Mouse (Mus musculus) intestine, postnatal 0 days (tissue): ENCODE measurements around the gene C2cd2. TPM values are rescaled to one million over a fixed set of nuclear protein-coding genes. Genes with fewer than 3 reads are reported as not detected.

Experiments used
- ATAC-seq: fragments of 200-750 bp; cut with Nextera tagmentation; 2 replicates; pipeline ENCODE4 v1.8.0; 2017; ENCODE audit warnings: mild to moderate bottlenecking, moderate TSS enrichment, moderate library complexity
- H3K27ac ChIP-seq: fragments of 300-500 bp; sonication (generic); 2 replicates; pipeline ENCODE4 v1.5.1; 2014; ENCODE audit warnings: mild to moderate bottlenecking, low read depth, low read length, moderate library complexity
- H3K27me3 ChIP-seq: fragments of 300-500 bp; sonication (generic); replicated peaks from 2 replicates; pipeline ENCODE4 v1.6.1; 2014; ENCODE audit warnings: low read length, mixed read lengths; ENCODE audit not compliant: control insufficient read depth, insufficient read depth
- H3K36me3 ChIP-seq: fragments of 300-500 bp; sonication (generic); 2 replicates; pipeline ENCODE4 v1.6.1; 2014; ENCODE audit warnings: mild to moderate bottlenecking, moderate library complexity; ENCODE audit not compliant: control insufficient read depth, insufficient read depth
- H3K4me1 ChIP-seq: fragments of 300-500 bp; sonication (generic); replicated peaks from 2 replicates; pipeline ENCODE4 v1.6.1; 2014; ENCODE audit warnings: antibody characterized with exemption, low read length, mixed read lengths; ENCODE audit not compliant: control insufficient read depth, insufficient read depth
- H3K4me2 ChIP-seq: fragments of 300-500 bp; sonication (generic); replicated peaks from 2 replicates; pipeline ENCODE4 v1.6.1; 2014; ENCODE audit warnings: low read depth, mild to moderate bottlenecking, moderate library complexity
- H3K4me3 ChIP-seq: fragments of 300-500 bp; sonication (generic); 2 replicates; pipeline ENCODE4 v1.5.1; 2014; ENCODE audit warnings: low read depth, low read length
- H3K9ac ChIP-seq: fragments of 300-500 bp; sonication (generic); 2 replicates; pipeline ENCODE4 v1.6.1; 2014; ENCODE audit warnings: mild to moderate bottlenecking, low read depth, low read length
- H3K9me3 ChIP-seq: fragments of 300-500 bp; sonication (generic); 2 replicates; pipeline ENCODE4 v1.6.1; 2016; ENCODE audit warnings: mixed run types; ENCODE audit not compliant: control insufficient read depth
- CTCF ChIP-seq: sonication (generic); IDR thresholded peaks from 2 replicates; pipeline ENCODE4 v1.5.1; 2016; ENCODE audit warnings: low read depth, mild to moderate bottlenecking, control low read depth, antibody characterized with exemption, moderate library complexity
- WGBS: fragments of 180-500 bp; shearing (Covaris S2); extraction: QIAGEN DNeasy Blood & Tissue Kit; methylation state at CpG from one replicate; pipeline ENCODE4 v1.1.7; 2014; 5-methylcytosine and 5-hydroxymethylcytosine counted together
- polyA plus RNA-seq: library from polyadenylated mRNA; unstranded; fragments of >200 nt; fragmentation: Nextera tagmentation; extraction: Ambion mirVana; gene quantifications from 2 replicates; pipeline ENCODE4 v1.2.1, GENCODE M21; 2015

C2cd2 gene
- polyA plus RNA-seq, 1 experiment from 2014 or later: 12.7 TPM

DNA sequence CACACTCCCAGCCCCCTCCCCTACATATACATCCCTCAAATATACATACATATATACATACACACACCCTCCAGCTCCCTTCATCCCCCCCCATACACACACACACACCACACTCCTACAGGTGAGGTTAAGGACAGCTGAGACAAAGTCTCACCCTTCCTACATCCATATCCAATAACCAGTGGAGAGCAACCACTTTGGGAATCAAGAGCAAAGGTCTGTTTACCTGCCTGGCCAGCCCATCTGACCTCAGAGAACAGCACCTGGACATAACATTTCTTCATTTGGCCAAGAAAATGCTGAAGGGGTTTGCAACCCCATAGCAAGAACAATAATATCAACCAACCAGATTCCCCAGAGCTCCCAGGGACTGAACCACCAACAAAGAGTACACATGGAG is 56.1 kb downstream of the C2cd2 start:
- Histone ChIP-seq H3K4me1 (no peaks in the 10 kb centered on the region), H3K4me2 (no peak overlapping the region), H3K9me3 (no peaks in the 10 kb centered on the region), H3K27ac (no peak overlapping the region), H3K4me3 (no peak overlapping the region), H3K36me3 (0 out of 2 replicates have a peak, but pooled peaks cover 5% of the 10 kb centered on the region), H3K27me3 (no peaks in the 10 kb centered on the region), H3K9ac (no peak overlapping the region)
- no peak for TF ChIP-seq CTCF
- no peak for ATAC-seq

DNA sequence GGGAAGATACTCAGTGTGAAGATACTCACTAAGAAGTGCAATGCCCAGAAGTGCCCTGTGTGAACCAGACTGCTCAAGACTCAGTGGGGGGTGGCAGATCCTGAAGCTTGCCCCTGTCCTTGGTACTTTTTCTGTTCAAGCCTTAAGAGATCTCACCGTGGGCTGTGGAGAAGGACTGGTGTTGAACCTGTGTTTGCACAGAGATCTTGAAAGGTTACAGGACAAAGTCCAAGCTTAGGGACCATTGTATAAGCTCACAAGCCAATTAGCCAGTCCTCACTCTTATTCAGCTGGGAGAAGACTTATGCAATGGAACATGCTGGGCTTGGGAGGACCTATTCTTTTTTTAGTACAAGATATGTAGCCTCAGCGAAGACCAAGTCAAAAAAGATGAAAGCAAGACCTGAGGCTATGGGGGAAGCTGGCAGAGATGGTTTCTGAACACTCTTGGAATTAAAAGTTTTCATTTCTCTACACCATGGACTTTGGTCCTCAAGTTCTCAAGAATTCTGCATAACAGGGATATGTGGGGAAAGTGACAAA is 56.9 kb downstream of the C2cd2 start:
- no peak for TF ChIP-seq CTCF
- no peak for ATAC-seq
- Histone ChIP-seq H3K4me3 (no peak overlapping the region), H3K9ac (no peak overlapping the region), H3K27ac (no peak overlapping the region), H3K9me3 (no peaks in the 10 kb centered on the region), H3K27me3 (no peaks in the 10 kb centered on the region), H3K4me1 (no peaks in the 10 kb centered on the region), H3K4me2 (no peak overlapping the region), H3K36me3 (0 out of 2 replicates have a peak, but pooled peaks cover 5% of the 10 kb centered on the region)
- WGBS: 56% methylated on average over 2 of the region's 2 CpGs

DNA sequence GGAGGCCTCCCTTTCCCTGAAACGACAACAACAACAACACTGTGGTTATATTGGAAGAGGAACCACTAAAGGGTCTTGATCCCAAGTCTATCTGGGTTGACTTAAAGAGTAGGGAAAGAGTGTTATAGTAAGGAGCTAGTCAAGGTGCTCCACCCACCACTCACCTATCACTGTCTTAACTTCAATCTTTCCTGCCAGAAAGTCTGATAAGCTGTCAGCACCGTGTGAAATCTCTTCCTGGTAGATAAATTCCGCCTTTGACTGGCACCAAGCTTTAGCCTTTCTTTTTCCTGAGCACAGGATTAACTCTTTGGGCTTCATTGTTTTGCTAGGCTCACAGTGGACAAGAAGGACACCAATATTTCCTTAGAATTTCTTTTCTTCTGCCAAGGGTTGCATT is 58.4 kb downstream of the C2cd2 start:
- TF ChIP-seq CTCF: no peak

DNA sequence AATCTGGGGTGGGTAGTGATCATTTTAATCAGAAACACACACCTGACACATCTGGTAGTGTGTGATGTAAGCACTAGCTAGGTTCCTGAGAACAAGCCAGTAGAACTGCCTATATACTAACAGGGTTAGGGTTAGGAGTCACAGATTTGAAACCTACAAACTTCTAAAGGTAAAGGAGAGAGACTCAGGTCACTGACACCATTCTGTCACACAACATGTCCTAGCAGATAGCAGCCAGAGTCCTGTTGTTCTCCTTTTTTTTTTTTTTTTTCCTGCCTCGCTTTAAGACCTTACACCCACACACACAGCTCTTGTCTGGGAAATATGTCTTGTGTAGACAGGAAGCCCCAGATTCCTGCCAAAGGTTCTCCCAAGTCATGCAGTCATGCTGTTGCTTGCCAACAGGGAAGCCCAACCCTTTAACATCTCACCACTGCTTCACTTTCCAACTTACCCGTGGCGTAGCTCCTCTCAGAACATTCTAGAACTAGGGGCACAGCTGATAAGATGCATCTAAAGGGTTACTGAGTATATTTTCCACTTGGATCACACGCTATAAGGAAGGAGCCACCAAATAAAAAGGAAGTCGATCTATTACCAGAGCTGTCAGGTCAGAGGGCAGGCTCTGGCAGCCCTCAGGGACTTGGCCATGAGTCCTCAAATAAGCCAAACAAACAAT is 64.9 kb downstream of the C2cd2 start:
- H3K9me3 ChIP-seq: no peaks in the 10 kb centered on the region
- no peaks in the 10 kb centered on the region for H3K4me1 ChIP-seq
- no peak overlapping the region for H3K27ac ChIP-seq
- no peak overlapping the region for H3K9ac ChIP-seq
- no peak for TF ChIP-seq CTCF
- WGBS: 55% methylated on average over 5 of the region's 5 CpGs
- ATAC-seq: no peak
- no peaks in the 10 kb centered on the region for H3K27me3 ChIP-seq
- H3K36me3 ChIP-seq: no peaks in the 10 kb centered on the region
- no peak overlapping the region for H3K4me2 ChIP-seq
- no peak overlapping the region for H3K4me3 ChIP-seq

More for the DNA sequence above, 58.4 kb downstream of the C2cd2 start:
- H3K36me3 ChIP-seq: no peaks in the 10 kb centered on the region
- no peak overlapping the region for H3K9ac ChIP-seq
- no peak for ATAC-seq
- H3K4me2 ChIP-seq: no peak overlapping the region
- H3K27me3 ChIP-seq: no peaks in the 10 kb centered on the region
- WGBS: 60% methylated on average over 3 of the region's 3 CpGs
- no peaks in the 10 kb centered on the region for H3K4me1 ChIP-seq
- no peak overlapping the region for H3K27ac ChIP-seq
- no peak overlapping the region for H3K4me3 ChIP-seq
- no peaks in the 10 kb centered on the region for H3K9me3 ChIP-seq

DNA sequence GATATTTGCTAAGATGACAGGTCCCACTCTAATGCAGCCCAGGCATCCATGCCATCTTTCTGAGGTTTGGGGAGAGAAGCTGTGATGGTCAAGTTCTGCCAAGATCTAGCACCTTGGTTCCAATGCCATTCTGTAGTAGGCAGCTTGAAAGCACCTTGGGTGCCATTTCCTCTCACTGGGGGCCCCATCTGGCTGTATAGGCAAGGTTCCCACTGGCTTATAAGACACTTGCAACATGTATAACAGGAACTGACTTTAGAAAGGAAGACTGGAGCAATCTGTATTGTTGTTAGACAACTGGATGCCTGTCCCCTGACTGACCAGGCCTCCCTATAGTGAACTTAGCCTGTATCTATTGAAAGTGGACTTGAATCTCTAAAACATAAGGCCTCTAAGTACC is 74.6 kb downstream of the C2cd2 start:
- no peak overlapping the region for H3K4me2 ChIP-seq
- H3K4me1 ChIP-seq: no peaks in the 10 kb centered on the region
- peaks cover 14% of the 10 kb centered on the region for H3K36me3 ChIP-seq
- ATAC-seq: no peak
- H3K4me3 ChIP-seq: no peak overlapping the region
- H3K27me3 ChIP-seq: no peaks in the 10 kb centered on the region
- H3K9ac ChIP-seq: no peak overlapping the region
- no peak overlapping the region for H3K27ac ChIP-seq
- H3K9me3 ChIP-seq: no peaks in the 10 kb centered on the region
- TF ChIP-seq CTCF: no peak

DNA sequence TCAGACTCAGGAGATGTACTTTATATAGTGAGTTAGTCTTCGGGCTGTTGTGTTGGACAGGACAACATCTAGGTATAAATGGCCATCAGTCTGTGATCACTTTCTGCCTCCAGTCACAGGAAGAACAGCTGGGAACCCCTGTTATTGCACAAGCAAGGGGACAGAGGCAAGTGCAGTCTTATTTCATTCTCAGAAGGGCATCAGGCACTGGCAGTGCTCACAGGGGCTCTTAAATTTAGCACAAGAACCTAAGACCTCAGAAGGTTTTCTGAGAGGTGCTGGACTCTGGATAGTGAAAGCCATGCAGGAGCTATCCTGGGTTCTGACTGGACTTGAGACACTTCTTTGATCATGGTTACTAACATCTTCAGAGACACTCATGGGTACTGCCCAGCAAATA is 78.7 kb downstream of the C2cd2 start:
- WGBS: 80% methylated on average over 1 of the region's 1 CpGs
- Histone ChIP-seq H3K9me3 (no peaks in the 10 kb centered on the region), H3K4me3 (no peak overlapping the region), H3K36me3 (peaks cover 12% of the 10 kb centered on the region; the same call in 1 of the 2 replicates), H3K9ac (no peak overlapping the region), H3K4me1 (no peaks in the 10 kb centered on the region), H3K27me3 (no peaks in the 10 kb centered on the region), H3K27ac (no peak overlapping the region), H3K4me2 (no peak overlapping the region)
- TF ChIP-seq CTCF: no peak
- no peak for ATAC-seq

DNA sequence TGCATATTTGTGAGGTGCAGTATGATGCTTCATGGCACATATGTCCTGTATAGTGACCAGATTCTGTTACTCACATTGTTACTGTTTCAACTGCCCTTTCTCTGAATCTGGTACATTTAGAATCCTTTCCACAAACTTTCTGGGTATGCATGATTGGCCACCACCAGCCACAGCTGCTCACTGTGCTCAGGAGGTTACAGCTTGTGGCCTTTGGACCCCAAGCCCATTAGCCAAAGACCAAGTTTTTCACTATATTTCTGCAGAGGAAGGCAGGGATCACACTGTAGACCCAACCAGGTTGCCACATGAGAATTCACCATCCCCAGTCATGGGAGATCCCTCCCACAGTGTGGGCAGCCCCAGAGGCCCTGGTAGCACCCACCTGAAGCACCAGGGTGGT is 79.5 kb downstream of the C2cd2 start:
- no peak for TF ChIP-seq CTCF
- no peak overlapping the region for H3K9ac ChIP-seq
- ATAC-seq: no peak
- no peaks in the 10 kb centered on the region for H3K9me3 ChIP-seq
- H3K36me3 ChIP-seq: peaks cover 12% of the 10 kb centered on the region; the same call in 1 of the 2 replicates
- no peaks in the 10 kb centered on the region for H3K4me1 ChIP-seq
- H3K4me2 ChIP-seq: no peak overlapping the region
- no peak overlapping the region for H3K4me3 ChIP-seq
- no peak overlapping the region for H3K27ac ChIP-seq
- H3K27me3 ChIP-seq: no peaks in the 10 kb centered on the region
